Mouse (Mus musculus) heart, embryonic 15.5 days (tissue): ENCODE data around the gene Tma7. TPM values are rescaled to one million over a fixed set of nuclear protein-coding genes. Genes with fewer than 3 reads are reported as not detected.
A peak's percentile ranks its signal among the peaks of the same experiment; 100 is the strongest.

Source experiments
- ATAC-seq: fragments of 200-750 bp; cut with Nextera tagmentation; replicated peaks from 2 replicates; pipeline ENCODE4 v1.8.0; 2017; ENCODE audit warnings: low read depth, moderate TSS enrichment; ENCODE audit not compliant: insufficient number of reproducible peaks, insufficient read depth, low FRiP score
- H3K27ac ChIP-seq: fragments of 300-500 bp; sonication (generic); 2 replicates; pipeline ENCODE4 v1.5.1; 2015; ENCODE audit warnings: mild to moderate bottlenecking, inconsistent platforms
- H3K27me3 ChIP-seq: fragments of 300-500 bp; sonication (generic); 2 replicates; pipeline ENCODE4 v1.6.1; 2015; ENCODE audit warnings: inconsistent platforms
- H3K36me3 ChIP-seq: fragments of 300-500 bp; sonication (generic); 2 replicates; pipeline ENCODE4 v1.6.1; 2015; ENCODE audit warnings: mild to moderate bottlenecking, inconsistent platforms
- H3K4me1 ChIP-seq: fragments of 300-500 bp; sonication (generic); replicated peaks from 2 replicates; pipeline ENCODE4 v1.6.1; 2015; ENCODE audit warnings: inconsistent platforms
- H3K4me2 ChIP-seq: fragments of 300-500 bp; sonication (generic); 2 replicates; pipeline ENCODE4 v1.6.1; 2015; ENCODE audit warnings: inconsistent platforms, mild to moderate bottlenecking, moderate library complexity
- H3K4me3 ChIP-seq: fragments of 300-500 bp; sonication (generic); 2 replicates; pipeline ENCODE4 v1.5.1; 2015; ENCODE audit warnings: mild to moderate bottlenecking, inconsistent platforms
- H3K9ac ChIP-seq: fragments of 300-500 bp; sonication (generic); 2 replicates; pipeline ENCODE4 v1.6.1; 2015; ENCODE audit warnings: mild to moderate bottlenecking, inconsistent platforms
- H3K9me3 ChIP-seq: fragments of 300-500 bp; sonication (generic); replicated peaks from 2 replicates; pipeline ENCODE4 v1.6.1; 2016; ENCODE audit warnings: inconsistent platforms
- WGBS: fragments of 180-500 bp; shearing (Covaris S2); methylation state at CpG from one replicate; pipeline ENCODE4 v1.1.7; 2015; ENCODE audit warnings: mixed read lengths; 5-methylcytosine and 5-hydroxymethylcytosine counted together
- polyA plus RNA-seq: library from polyadenylated mRNA; unstranded; fragments of >200 nt; fragmentation: Nextera tagmentation; extraction: Ambion mirVana; gene quantifications from 2 replicates; pipeline ENCODE4 v1.2.1, GENCODE M21; 2015

Tma7 gene
- polyA plus RNA-seq, 1 experiment from 2014 or later: 539 TPM

DNA sequence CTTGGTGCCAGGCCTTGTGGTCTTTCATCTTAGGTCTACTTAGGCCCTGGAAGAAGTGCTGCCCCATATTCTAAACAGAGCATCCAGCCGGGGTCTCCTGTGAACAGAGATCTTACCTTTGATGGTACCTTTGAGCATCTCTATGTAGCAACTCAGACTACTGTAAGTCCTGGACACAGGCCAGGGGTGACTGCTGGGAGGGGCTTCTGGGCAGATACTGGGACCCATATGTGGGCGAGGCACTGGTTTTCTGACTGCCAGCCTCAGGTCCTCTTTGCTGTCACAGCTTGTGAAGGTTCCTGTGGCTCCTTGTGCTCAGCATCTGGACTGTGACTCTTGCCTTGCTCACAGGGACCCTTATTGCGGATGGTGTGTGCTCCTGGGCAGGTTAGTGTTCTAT is 20.2 kb upstream of the Tma7 start:
- H3K9me3 ChIP-seq: no peaks in the 10 kb centered on the region
- H3K36me3 ChIP-seq: peaks cover 16% of the 10 kb centered on the region; the same call in 1 of the 2 replicates
- H3K4me2 ChIP-seq: no peak overlapping the region
- H3K4me3 ChIP-seq: no peak overlapping the region
- H3K27me3 ChIP-seq: no peaks in the 10 kb centered on the region
- no peak overlapping the region for H3K27ac ChIP-seq
- peaks cover 64% of the 10 kb centered on the region for H3K4me1 ChIP-seq
- no peak for ATAC-seq
- no peak overlapping the region for H3K9ac ChIP-seq
- 84% methylated on average over 3 of the region's 3 CpGs for WGBS

DNA sequence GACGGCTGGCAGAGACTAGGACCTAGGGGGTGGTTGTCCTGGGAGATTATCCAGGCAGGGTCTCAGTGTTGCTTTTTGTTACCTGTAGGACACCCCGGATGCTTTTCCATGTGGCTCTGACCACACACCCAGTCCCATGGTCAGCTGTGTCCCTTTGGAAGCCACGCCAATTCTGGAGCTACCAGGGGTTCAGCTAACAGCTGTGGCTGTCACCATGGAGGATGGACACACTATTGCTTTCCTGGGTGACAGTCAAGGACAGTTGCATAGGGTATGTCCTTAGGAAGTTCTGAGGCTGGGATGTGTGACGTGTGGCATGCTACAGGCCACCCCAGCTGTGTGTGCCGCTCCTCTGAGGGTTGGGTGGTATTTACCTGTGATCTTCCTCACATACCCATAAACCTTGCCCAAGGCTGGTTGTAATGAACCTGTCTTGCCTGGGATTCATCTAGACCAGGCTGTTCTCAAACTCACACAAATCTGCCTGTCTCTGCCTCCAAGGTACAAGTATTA is 19.6 kb upstream of the Tma7 start:
- no peaks in the 10 kb centered on the region for H3K27me3 ChIP-seq
- no peak overlapping the region for H3K9ac ChIP-seq
- peaks cover 16% of the 10 kb centered on the region; the same call in 1 of the 2 replicates for H3K36me3 ChIP-seq
- H3K4me1 ChIP-seq: peaks cover 70% of the 10 kb centered on the region
- 93% methylated on average over 5 of the region's 5 CpGs for WGBS
- ATAC-seq: no peak
- no peak overlapping the region for H3K4me2 ChIP-seq
- no peaks in the 10 kb centered on the region for H3K9me3 ChIP-seq
- no peak overlapping the region for H3K27ac ChIP-seq
- no peak overlapping the region for H3K4me3 ChIP-seq

- H3K4me1 ChIP-seq: peaks cover 79% of the 10 kb centered on the region
- WGBS: 83% methylated on average over 20 of the region's 20 CpGs
- peak overlapping the region; percentile 98; the same call in 1 of the 2 replicates for H3K27ac ChIP-seq
- H3K9me3 ChIP-seq: no peaks in the 10 kb centered on the region
- H3K4me2 ChIP-seq: no peak overlapping the region
- H3K4me3 ChIP-seq: no peak overlapping the region
- H3K9ac ChIP-seq: no peak overlapping the region
- no peaks in the 10 kb centered on the region for H3K27me3 ChIP-seq
- ATAC-seq: no peak
- peaks cover 3% of the 10 kb centered on the region; the same call in 1 of the 2 replicates for H3K36me3 ChIP-seq
Observed at GRCm38 (mm10) chr9:109100307-109100928, 18.0 kb upstream of the Tma7 start.

DNA sequence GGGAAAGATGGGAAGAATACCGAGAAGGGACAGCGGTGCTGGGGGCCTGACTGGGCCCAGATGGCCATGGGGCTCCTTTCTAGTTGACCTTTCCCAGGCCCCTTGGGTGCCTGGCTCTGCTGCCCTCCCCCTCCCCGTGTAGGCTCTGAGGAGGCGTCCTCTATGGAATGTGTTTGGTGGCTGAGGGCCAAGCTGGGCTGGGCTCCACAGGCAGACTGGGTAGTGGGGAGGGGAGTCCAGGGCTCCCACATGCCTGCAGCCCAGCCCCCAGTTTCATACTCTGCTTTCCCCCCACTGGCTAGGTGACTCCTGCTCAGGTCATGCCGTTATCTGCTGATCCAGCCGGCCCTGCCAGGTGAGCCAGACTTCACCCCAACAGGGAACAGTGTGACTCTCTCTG is 16.6 kb upstream of the Tma7 start:
- WGBS: 10% methylated on average over 6 of the region's 6 CpGs
- Histone ChIP-seq H3K27me3 (no peaks in the 10 kb centered on the region), H3K27ac (peak overlapping the region; percentile 98), H3K9me3 (no peaks in the 10 kb centered on the region), H3K4me3 (peak overlapping the region; percentile 76), H3K9ac (peak overlapping the region; percentile 27), H3K4me2 (peak overlapping the region; percentile 82), H3K4me1 (peaks cover 75% of the 10 kb centered on the region), H3K36me3 (peaks cover under 1% of the 10 kb centered on the region; the same call in 1 of the 2 replicates)
- ATAC-seq: peak; percentile 77

DNA sequence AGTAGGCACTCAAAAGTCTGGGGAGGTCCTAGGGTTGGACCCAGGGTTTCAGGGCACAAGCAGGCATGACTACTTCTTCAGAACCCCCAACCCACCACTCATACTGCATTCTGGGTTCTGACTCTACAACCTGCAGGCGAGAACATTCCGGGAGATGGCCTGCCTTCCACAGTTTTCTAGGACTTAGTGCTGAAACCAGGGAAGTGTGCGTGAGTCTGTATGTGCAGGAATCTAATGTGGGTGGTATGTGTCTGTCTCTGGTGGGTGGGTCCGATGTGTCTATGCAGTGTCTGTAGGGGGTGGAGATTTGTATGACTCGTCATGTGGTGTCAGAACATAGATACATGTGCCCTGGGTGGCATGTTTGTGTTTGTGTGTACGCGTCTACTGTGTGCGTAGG is 16.0 kb upstream of the Tma7 start:
- Histone ChIP-seq H3K27me3 (no peaks in the 10 kb centered on the region), H3K4me2 (peak overlapping the region; percentile 82), H3K36me3 (no peaks in the 10 kb centered on the region; the same call in 1 of the 2 replicates), H3K4me1 (peaks cover 76% of the 10 kb centered on the region), H3K9ac (no peak overlapping the region; the same call in 1 of the 2 replicates), H3K27ac (peak overlapping the region; percentile 98), H3K4me3 (peak overlapping the region; percentile 76), H3K9me3 (no peaks in the 10 kb centered on the region)
- ATAC-seq: no peak
- 69% methylated on average over 8 of the region's 8 CpGs for WGBS

DNA sequence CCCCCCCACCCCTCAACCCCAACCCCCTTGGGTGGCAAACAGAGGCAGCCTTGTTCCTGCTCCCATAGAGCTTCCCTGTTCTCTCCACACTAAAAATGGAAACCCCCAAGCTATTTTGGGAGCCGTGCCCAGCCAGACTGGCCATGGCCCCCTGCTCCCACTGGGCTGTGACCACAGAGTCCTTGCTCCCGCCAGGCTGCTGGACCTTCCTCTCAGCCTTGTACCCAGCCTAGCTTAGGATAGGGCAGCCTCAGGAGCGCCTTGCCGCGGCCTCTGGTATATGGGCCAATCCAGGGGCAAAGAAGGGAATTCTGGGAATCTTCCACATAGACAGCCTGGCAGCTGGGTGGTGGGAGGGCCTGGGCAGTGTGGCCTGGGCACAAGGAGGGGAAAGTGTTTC is 15.4 kb upstream of the Tma7 start:
- WGBS: 41% methylated on average over 5 of the region's 5 CpGs
- no peaks in the 10 kb centered on the region for H3K9me3 ChIP-seq
- H3K4me2 ChIP-seq: peak overlapping the region; percentile 82
- H3K4me3 ChIP-seq: peak overlapping the region; percentile 76
- H3K4me1 ChIP-seq: peaks cover 71% of the 10 kb centered on the region
- no peaks in the 10 kb centered on the region for H3K27me3 ChIP-seq
- H3K9ac ChIP-seq: peak overlapping the region; percentile 84
- H3K27ac ChIP-seq: peak overlapping the region; percentile 98
- H3K36me3 ChIP-seq: no peaks in the 10 kb centered on the region; the same call in 1 of the 2 replicates
- ATAC-seq: peak; percentile 16; the same call in 1 of the 2 replicates

- 25% methylated on average over 6 of the region's 6 CpGs for WGBS
- H3K9ac ChIP-seq: peak overlapping the region; percentile 84
- no peaks in the 10 kb centered on the region for H3K27me3 ChIP-seq
- H3K4me3 ChIP-seq: peak overlapping the region; percentile 76
- no peaks in the 10 kb centered on the region; the same call in 1 of the 2 replicates for H3K36me3 ChIP-seq
- peaks cover 66% of the 10 kb centered on the region for H3K4me1 ChIP-seq
- peak overlapping the region; percentile 98 for H3K27ac ChIP-seq
- no peaks in the 10 kb centered on the region for H3K9me3 ChIP-seq
- no peak for ATAC-seq
- peak overlapping the region; percentile 82 for H3K4me2 ChIP-seq
Observed at GRCm38 (mm10) chr9:109097291-109097690, 14.9 kb upstream of the Tma7 start.

- Histone ChIP-seq H3K4me3 (peak overlapping the region; percentile 76), H3K9ac (peak overlapping the region; percentile 84), H3K27me3 (no peaks in the 10 kb centered on the region), H3K9me3 (no peaks in the 10 kb centered on the region), H3K4me1 (peaks cover 63% of the 10 kb centered on the region), H3K27ac (peak overlapping the region; percentile 98), H3K4me2 (peak overlapping the region; percentile 82), H3K36me3 (peaks cover 4% of the 10 kb centered on the region; the same call in 1 of the 2 replicates)
- 31% methylated on average over 6 of the region's 6 CpGs for WGBS
- no peak for ATAC-seq
Observed at GRCm38 (mm10) chr9:109096856-109097255, 14.5 kb upstream of the Tma7 start.

DNA sequence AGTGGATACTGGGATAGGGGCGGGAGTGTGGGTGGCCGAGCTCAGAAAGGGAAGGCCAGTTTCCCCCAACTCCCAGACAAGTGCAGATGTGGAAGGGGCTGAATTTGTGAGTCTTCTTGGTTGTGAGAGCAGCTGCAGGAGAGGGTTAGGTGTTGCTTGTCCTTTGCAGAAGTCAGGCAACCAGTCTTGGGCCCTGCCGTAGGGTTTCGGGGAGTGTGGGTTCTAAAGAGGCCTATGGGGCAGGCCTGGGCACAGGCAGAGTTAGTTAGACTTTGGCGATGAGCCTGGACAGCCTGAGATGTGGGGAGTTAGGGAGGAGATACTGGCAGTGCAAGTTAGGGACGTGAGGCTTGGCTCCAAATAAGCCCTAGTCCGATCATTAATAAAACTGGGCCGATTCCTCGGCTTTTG is 13.9 kb upstream of the Tma7 start:
- no peaks in the 10 kb centered on the region for H3K9me3 ChIP-seq
- H3K27me3 ChIP-seq: no peaks in the 10 kb centered on the region
- H3K4me3 ChIP-seq: peak overlapping the region; percentile 76
- H3K4me2 ChIP-seq: peak overlapping the region; percentile 82
- H3K27ac ChIP-seq: peak overlapping the region; percentile 98
- H3K9ac ChIP-seq: peak overlapping the region; percentile 84
- no peak for ATAC-seq
- 32% methylated on average over 9 of the region's 9 CpGs for WGBS
- peaks cover 9% of the 10 kb centered on the region for H3K36me3 ChIP-seq
- peaks cover 59% of the 10 kb centered on the region for H3K4me1 ChIP-seq

DNA sequence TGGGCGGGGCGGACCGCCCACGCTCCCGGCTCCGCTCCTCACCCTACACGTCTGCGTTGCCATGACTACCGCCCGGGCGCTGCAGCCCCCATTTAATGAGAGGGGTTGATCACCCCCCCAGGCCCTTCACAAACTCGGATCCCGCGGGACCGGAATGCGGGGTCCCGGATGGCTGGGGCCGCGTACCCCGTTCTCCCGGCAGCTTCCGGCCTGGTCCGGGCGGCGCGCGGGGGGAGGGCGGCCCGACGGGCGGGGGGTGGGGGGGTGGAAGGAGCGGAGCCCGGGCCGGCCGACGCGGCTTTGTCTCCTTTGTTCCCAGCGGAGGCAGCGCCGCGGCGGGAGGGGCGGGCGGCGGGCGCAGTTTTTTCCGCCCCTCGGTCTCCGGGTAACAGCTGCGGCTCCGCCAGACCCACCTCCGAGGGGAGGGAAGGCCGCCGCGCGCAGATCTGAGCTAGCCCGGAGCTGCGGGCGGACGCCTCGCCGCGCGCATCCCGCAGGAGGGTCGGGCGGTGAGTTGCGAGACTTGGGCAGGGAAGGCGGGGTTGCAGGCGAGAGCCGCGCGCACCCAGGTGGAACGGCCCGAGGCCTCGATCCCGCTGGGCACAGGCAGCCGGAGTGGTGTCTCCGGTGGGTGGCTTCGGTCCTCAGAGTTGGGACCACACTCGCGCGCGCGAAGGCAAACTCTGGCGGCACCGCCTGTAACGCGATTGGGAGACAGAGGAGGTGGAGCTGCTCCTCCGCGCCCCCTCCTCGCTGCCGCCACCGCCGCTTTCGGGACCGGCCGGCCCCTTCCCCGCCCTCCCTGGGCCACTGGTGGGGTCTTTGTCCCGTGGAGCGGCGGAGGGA is 13.0 kb upstream of the Tma7 start, which contains the start of gene Plxnb1:
TSS of gene Plxnb1 (plus strand) at position 253 of the 846 bp plus-strand sequence.
- WGBS: under 1% methylated on average over 98 of the region's 102 CpGs
- H3K27ac ChIP-seq: peak within 1 kb of the TSS; percentile 98
- no peaks in the 10 kb centered on the region for H3K27me3 ChIP-seq
- peak; percentile 28 for ATAC-seq
- no peaks in the 10 kb centered on the region for H3K9me3 ChIP-seq
- H3K36me3 ChIP-seq: peaks cover 14% of the 10 kb centered on the region
- peaks cover 58% of the 10 kb centered on the region for H3K4me1 ChIP-seq
- peak within 1 kb of the TSS; percentile 76 for H3K4me3 ChIP-seq
- H3K9ac ChIP-seq: peak within 1 kb of the TSS; percentile 84
- peak within 1 kb of the TSS; percentile 82 for H3K4me2 ChIP-seq

- H3K9me3 ChIP-seq: no peaks in the 10 kb centered on the region
- 2% methylated on average over 21 of the region's 21 CpGs for WGBS
- H3K36me3 ChIP-seq: peaks cover 14% of the 10 kb centered on the region
- H3K4me3 ChIP-seq: peak overlapping the region; percentile 76
- H3K27ac ChIP-seq: peak overlapping the region; percentile 98
- peak overlapping the region; percentile 84 for H3K9ac ChIP-seq
- peak overlapping the region; percentile 82 for H3K4me2 ChIP-seq
- ATAC-seq: no peak
- peaks cover 51% of the 10 kb centered on the region for H3K4me1 ChIP-seq
- H3K27me3 ChIP-seq: no peaks in the 10 kb centered on the region
Observed at GRCm38 (mm10) chr9:109094553-109095136, 12.3 kb upstream of the Tma7 start.
